Mouse (Mus musculus): ENCODE data around the gene Pitpnc1.

Gene Pitpnc1

GRCm38 (mm10) chr11:107463251-107463681 is 7.2 kb downstream of the Pitpnc1 start:
- peaks cover 11% of the 10 kb centered on the region; the same call in 1 of the 2 replicates for H3K36me3 ChIP-seq (ENCODE audit: insufficient read depth, low read length)

GRCm38 (mm10) chr11:107462478-107462877 is 8.0 kb downstream of the Pitpnc1 start:
- no peak overlapping the region for H3K4me3 ChIP-seq (replicated peaks; ENCODE audit: low read length)
- H3K36me3 ChIP-seq (ENCODE audit: insufficient read depth, low read length): peaks cover 9% of the 10 kb centered on the region; the same call in 1 of the 2 replicates
- H3K9me3 ChIP-seq (ENCODE audit: low read length): no peaks in the 10 kb centered on the region
- peak; percentile 38 for TF ChIP-seq CTCF (conservative IDR thresholded peaks at IDR 0.05; ENCODE audit: low read length)
- TF ChIP-seq POU5F1 (IDR thresholded peaks at IDR 0.05; ENCODE audit: borderline replicate concordance, low read length): no peak
- TF ChIP-seq NANOG (IDR thresholded peaks at IDR 0.05; ENCODE audit: borderline replicate concordance, low read length): no peak
- H3K4me1 ChIP-seq (replicated peaks; ENCODE audit: low read depth, low read length): peaks cover 92% of the 10 kb centered on the region
- no peaks in the 10 kb centered on the region for H3K27me3 ChIP-seq (ENCODE audit: insufficient read depth, low read length)

More at GRCm38 (mm10) chr11:107463251-107463681, 7.2 kb downstream of the Pitpnc1 start:
- no peaks in the 10 kb centered on the region for H3K9me3 ChIP-seq (ENCODE audit: low read length)
- peaks cover 90% of the 10 kb centered on the region for H3K4me1 ChIP-seq (replicated peaks; ENCODE audit: low read depth, low read length)
- no peak for TF ChIP-seq NANOG (IDR thresholded peaks at IDR 0.05; ENCODE audit: borderline replicate concordance, low read length)
- TF ChIP-seq CTCF (conservative IDR thresholded peaks at IDR 0.05; ENCODE audit: low read length): no peak
- TF ChIP-seq POU5F1 (IDR thresholded peaks at IDR 0.05; ENCODE audit: borderline replicate concordance, low read length): no peak
- peak overlapping the region; percentile 61 for H3K4me3 ChIP-seq (replicated peaks; ENCODE audit: low read length)
- H3K27me3 ChIP-seq (ENCODE audit: insufficient read depth, low read length): no peaks in the 10 kb centered on the region

GRCm38 (mm10) chr11:107459828-107460227 is 10.7 kb downstream of the Pitpnc1 start:
- Histone ChIP-seq H3K4me1 (replicated peaks; ENCODE audit: low read depth, low read length) (peaks cover 85% of the 10 kb centered on the region), H3K36me3 (ENCODE audit: insufficient read depth, low read length) (peaks cover 10% of the 10 kb centered on the region; the same call in 1 of the 2 replicates), H3K9me3 (ENCODE audit: low read length) (no peaks in the 10 kb centered on the region), H3K4me3 (replicated peaks; ENCODE audit: low read length) (no peak overlapping the region), H3K27me3 (ENCODE audit: insufficient read depth, low read length) (no peaks in the 10 kb centered on the region)
- TF ChIP-seq CTCF (conservative IDR thresholded peaks at IDR 0.05; ENCODE audit: low read length) (no peak), NANOG (IDR thresholded peaks at IDR 0.05; ENCODE audit: borderline replicate concordance, low read length) (no peak), POU5F1 (IDR thresholded peaks at IDR 0.05; ENCODE audit: borderline replicate concordance, low read length) (no peak)

GRCm38 (mm10) chr11:107458986-107459385 is 11.5 kb downstream of the Pitpnc1 start:
- Histone ChIP-seq H3K36me3 (ENCODE audit: insufficient read depth, low read length) (peaks cover 12% of the 10 kb centered on the region), H3K4me3 (replicated peaks; ENCODE audit: low read length) (peak overlapping the region; percentile 11; the same call in 1 of the 2 replicates), H3K4me1 (replicated peaks; ENCODE audit: low read depth, low read length) (peaks cover 85% of the 10 kb centered on the region), H3K9me3 (ENCODE audit: low read length) (no peaks in the 10 kb centered on the region), H3K27me3 (ENCODE audit: insufficient read depth, low read length) (no peaks in the 10 kb centered on the region)
- TF ChIP-seq POU5F1 (IDR thresholded peaks at IDR 0.05; ENCODE audit: borderline replicate concordance, low read length) (no peak), NANOG (IDR thresholded peaks at IDR 0.05; ENCODE audit: borderline replicate concordance, low read length) (no peak), CTCF (conservative IDR thresholded peaks at IDR 0.05; ENCODE audit: low read length) (no peak)

- Histone ChIP-seq H3K9me3 (ENCODE audit: low read length) (no peaks in the 10 kb centered on the region), H3K4me1 (replicated peaks; ENCODE audit: low read depth, low read length) (peaks cover 87% of the 10 kb centered on the region), H3K4me3 (replicated peaks; ENCODE audit: low read length) (peak overlapping the region; percentile 11), H3K36me3 (ENCODE audit: insufficient read depth, low read length) (peaks cover 19% of the 10 kb centered on the region), H3K27me3 (ENCODE audit: insufficient read depth, low read length) (no peaks in the 10 kb centered on the region)
- TF ChIP-seq POU5F1 (IDR thresholded peaks at IDR 0.05; ENCODE audit: borderline replicate concordance, low read length) (no peak), CTCF (conservative IDR thresholded peaks at IDR 0.05; ENCODE audit: low read length) (no peak), NANOG (IDR thresholded peaks at IDR 0.05; ENCODE audit: borderline replicate concordance, low read length) (no peak)
Measured at GRCm38 (mm10) chr11:107458286-107458685, 12.2 kb downstream of the Pitpnc1 start.

GRCm38 (mm10) chr11:107457282-107457681 is 13.2 kb downstream of the Pitpnc1 start:
- TF ChIP-seq CTCF (conservative IDR thresholded peaks at IDR 0.05; ENCODE audit: low read length) (no peak), NANOG (IDR thresholded peaks at IDR 0.05; ENCODE audit: borderline replicate concordance, low read length) (no peak), POU5F1 (IDR thresholded peaks at IDR 0.05; ENCODE audit: borderline replicate concordance, low read length) (no peak)
- H3K4me3 ChIP-seq (replicated peaks; ENCODE audit: low read length): no peak overlapping the region
- no peaks in the 10 kb centered on the region for H3K27me3 ChIP-seq (ENCODE audit: insufficient read depth, low read length)
- peaks cover 21% of the 10 kb centered on the region for H3K36me3 ChIP-seq (ENCODE audit: insufficient read depth, low read length)
- no peaks in the 10 kb centered on the region for H3K9me3 ChIP-seq (ENCODE audit: low read length)
- H3K4me1 ChIP-seq (replicated peaks; ENCODE audit: low read depth, low read length): peaks cover 87% of the 10 kb centered on the region

- H3K9me3 ChIP-seq (ENCODE audit: low read length): no peaks in the 10 kb centered on the region
- no peaks in the 10 kb centered on the region for H3K27me3 ChIP-seq (ENCODE audit: insufficient read depth, low read length)
- peaks cover 18% of the 10 kb centered on the region for H3K36me3 ChIP-seq (ENCODE audit: insufficient read depth, low read length)
- H3K4me1 ChIP-seq (replicated peaks; ENCODE audit: low read depth, low read length): peaks cover 91% of the 10 kb centered on the region
- TF ChIP-seq NANOG (IDR thresholded peaks at IDR 0.05; ENCODE audit: borderline replicate concordance, low read length): no peak
- peak overlapping the region; percentile 62 for H3K4me3 ChIP-seq (replicated peaks; ENCODE audit: low read length)
Measured at GRCm38 (mm10) chr11:107454546-107455462, 15.7 kb downstream of the Pitpnc1 start.

- peak overlapping the region; percentile 60; the same call in 1 of the 2 replicates for H3K4me3 ChIP-seq (replicated peaks; ENCODE audit: low read length)
- no peak for TF ChIP-seq CTCF (conservative IDR thresholded peaks at IDR 0.05; ENCODE audit: low read length)
- TF ChIP-seq POU5F1 (IDR thresholded peaks at IDR 0.05; ENCODE audit: borderline replicate concordance, low read length): no peak
- TF ChIP-seq NANOG (IDR thresholded peaks at IDR 0.05; ENCODE audit: borderline replicate concordance, low read length): no peak
Measured at GRCm38 (mm10) chr11:107452053-107452452, 18.4 kb downstream of the Pitpnc1 start.

More at GRCm38 (mm10) chr11:107452053-107452452, 18.4 kb downstream of the Pitpnc1 start:
- H3K27me3 ChIP-seq (ENCODE audit: insufficient read depth, low read length): no peaks in the 10 kb centered on the region
- peaks cover 12% of the 10 kb centered on the region for H3K36me3 ChIP-seq (ENCODE audit: insufficient read depth, low read length)
- H3K4me1 ChIP-seq (replicated peaks; ENCODE audit: low read depth, low read length): peaks cover 90% of the 10 kb centered on the region
- H3K9me3 ChIP-seq (ENCODE audit: low read length): no peaks in the 10 kb centered on the region

Data from E14TG2a.4 (cell line).